Mouse (Mus musculus) G1E (cell line): Measurements from ENCODE around the gene Cenpc1.

Experiments
- CTCF ChIP-seq: IDR thresholded peaks from 2 replicates; pipeline ENCODE4 v1.5.1; 2012; ENCODE audit warnings: low read depth, low read length, inconsistent platforms, mixed read lengths
- GATA2 ChIP-seq: IDR thresholded peaks from 2 replicates; pipeline ENCODE4 v1.6.1; 2012; ENCODE audit warnings: low read depth, low read length, inconsistent platforms, borderline replicate concordance
- POLR2AphosphoS5 ChIP-seq: IDR thresholded peaks from 2 replicates; pipeline ENCODE4 v1.6.1; 2012; ENCODE audit warnings: low read depth, low read length, inconsistent platforms; ENCODE audit not compliant: insufficient replicate concordance
- TAL1 ChIP-seq: conservative IDR thresholded peaks from 2 replicates; pipeline ENCODE4 v1.6.1; 2012; ENCODE audit warnings: low read depth, low read length, inconsistent platforms, mixed read lengths

- TF ChIP-seq CTCF (no peak), TAL1 (no peak), GATA2 (no peak), POLR2AphosphoS5 (no peak)
These were observed 35.2 kb upstream of the Cenpc1 start for GRCm38 (mm10) chr5:86100621-86101020.
